Mouse (Mus musculus): ENCODE measurements around the gene Cxcl3.
"Not testable (repeated sequence)": the region's sequence is repeated elsewhere in the genome, so short reads cannot be mapped to it uniquely, and the experiment has no call there.

- not testable (repeated sequence) for TF ChIP-seq CTCF, EP300 (IDR thresholded peaks at IDR 0.05; ENCODE audit: low read depth)
Observed at GRCm38 (mm10) chr5:90795392-90795791, 9.5 kb downstream of the Cxcl3 start.
